Mouse (Mus musculus) lung, embryonic 14.5 days (tissue): Measurements from ENCODE around the gene Kcng4. TPM values are rescaled to one million over a fixed set of nuclear protein-coding genes. Genes with fewer than 3 reads are reported as not detected.

Experiments
- ATAC-seq: fragments of 200-750 bp; cut with Nextera tagmentation; 2 replicates; pipeline ENCODE4 v1.8.0; 2017; ENCODE audit warnings: mild to moderate bottlenecking, moderate TSS enrichment, moderate library complexity; ENCODE audit not compliant: insufficient read depth
- DNase-seq: peaks from one replicate; pipeline ENCODE4 v3.0.0-alpha.2; 2015
- H3K27ac ChIP-seq: fragments of 300-500 bp; sonication (generic); 2 replicates; pipeline ENCODE4 v1.5.1; 2014; ENCODE audit warnings: low read depth, mild to moderate bottlenecking, moderate library complexity
- H3K27me3 ChIP-seq: fragments of 300-500 bp; sonication (generic); 2 replicates; pipeline ENCODE4 v1.6.1; 2014; ENCODE audit warnings: low read length, control low read depth; ENCODE audit not compliant: insufficient read depth
- H3K36me3 ChIP-seq: fragments of 300-500 bp; sonication (generic); 2 replicates; pipeline ENCODE4 v1.6.1; 2014; ENCODE audit warnings: control low read depth; ENCODE audit not compliant: insufficient read depth
- H3K4me1 ChIP-seq: fragments of 300-500 bp; sonication (generic); 2 replicates; pipeline ENCODE4 v1.6.1; 2014; ENCODE audit warnings: antibody characterized with exemption, control low read depth; ENCODE audit not compliant: insufficient read depth
- H3K4me2 ChIP-seq: fragments of 300-500 bp; sonication (generic); 2 replicates; pipeline ENCODE4 v1.6.1; 2014; ENCODE audit warnings: mild to moderate bottlenecking
- H3K4me3 ChIP-seq: fragments of 300-500 bp; sonication (generic); 2 replicates; pipeline ENCODE4 v1.5.1; 2014; ENCODE audit warnings: low read depth, low read length
- H3K9ac ChIP-seq: fragments of 300-500 bp; sonication (generic); 2 replicates; pipeline ENCODE4 v1.6.1; 2014
- H3K9me3 ChIP-seq: fragments of 300-500 bp; sonication (generic); 2 replicates; pipeline ENCODE4 v1.6.1; 2016; ENCODE audit warnings: low read depth, low read length, control low read depth
- CTCF ChIP-seq: IDR thresholded peaks from 2 replicates; pipeline ENCODE4 v1.5.1; 2016; ENCODE audit warnings: antibody characterized with exemption, low read depth
- WGBS: fragments of 180-500 bp; shearing (Covaris S2); extraction: QIAGEN DNeasy Blood & Tissue Kit; methylation state at CpG from one replicate; pipeline ENCODE4 v1.1.7; 2014; 5-methylcytosine and 5-hydroxymethylcytosine counted together
- polyA plus RNA-seq: library from polyadenylated mRNA; unstranded; fragments of >200 nt; fragmentation: Nextera tagmentation; extraction: Ambion mirVana; gene quantifications from 2 replicates; pipeline ENCODE4 v1.2.1, GENCODE M21; 2014

The Kcng4 gene
- polyA plus RNA-seq, 1 experiment from 2014 or later = not detected

DNA sequence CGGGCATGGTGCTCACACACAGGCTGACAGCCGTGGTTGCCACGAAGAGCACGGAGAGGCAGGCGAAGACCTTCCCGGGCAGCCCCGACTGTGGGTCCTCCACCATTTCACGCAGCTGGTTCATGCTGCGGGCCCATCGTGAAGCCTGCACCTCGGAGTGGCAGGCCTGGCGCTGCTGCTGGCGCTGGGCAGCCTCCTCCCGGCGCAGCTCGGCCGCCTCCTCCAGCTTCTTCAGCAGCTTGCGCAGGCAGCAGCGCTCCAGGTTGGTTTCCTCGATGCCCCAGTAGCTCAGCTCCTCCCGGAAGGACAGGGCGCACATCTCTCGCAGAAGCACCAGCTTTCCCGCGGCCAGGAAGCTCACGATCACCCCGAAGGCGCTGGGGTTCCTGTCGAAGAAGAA lies 2.6 kb downstream of the Kcng4 start:
- H3K27me3 ChIP-seq = peaks cover 32% of the 10 kb centered on the region
- DNase-seq = no peak
- no peaks in the 10 kb centered on the region for H3K4me1 ChIP-seq
- H3K9me3 ChIP-seq = no peaks in the 10 kb centered on the region
- WGBS = 40% methylated on average over 29 of the region's 29 CpGs
- no peak overlapping the region for H3K9ac ChIP-seq
- H3K27ac ChIP-seq = no peak overlapping the region
- TF ChIP-seq CTCF = no peak
- ATAC-seq = no peak
- H3K4me2 ChIP-seq = no peak overlapping the region
- no peak overlapping the region for H3K4me3 ChIP-seq
- H3K36me3 ChIP-seq = no peaks in the 10 kb centered on the region

DNA sequence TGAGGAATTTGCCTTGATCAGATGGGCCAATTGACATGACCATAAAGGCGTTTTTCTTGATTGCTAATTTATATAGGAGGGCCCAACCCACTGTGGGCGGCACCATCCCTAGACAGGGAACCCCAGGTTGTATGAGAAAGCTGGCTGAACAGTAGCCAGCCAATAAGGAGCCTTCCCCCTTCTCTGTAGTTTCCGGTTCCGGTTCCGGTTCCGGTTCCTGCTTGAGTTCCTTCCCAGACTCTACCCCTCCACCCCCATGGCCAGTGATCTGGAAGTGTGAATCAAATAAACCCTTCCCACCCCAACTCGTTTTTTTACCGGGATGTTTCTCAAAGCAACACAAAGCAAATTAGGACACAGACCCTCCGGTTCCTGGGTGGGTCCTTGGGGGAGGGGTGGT lies 3.2 kb downstream of the Kcng4 start:
- no peak for ATAC-seq

DNA sequence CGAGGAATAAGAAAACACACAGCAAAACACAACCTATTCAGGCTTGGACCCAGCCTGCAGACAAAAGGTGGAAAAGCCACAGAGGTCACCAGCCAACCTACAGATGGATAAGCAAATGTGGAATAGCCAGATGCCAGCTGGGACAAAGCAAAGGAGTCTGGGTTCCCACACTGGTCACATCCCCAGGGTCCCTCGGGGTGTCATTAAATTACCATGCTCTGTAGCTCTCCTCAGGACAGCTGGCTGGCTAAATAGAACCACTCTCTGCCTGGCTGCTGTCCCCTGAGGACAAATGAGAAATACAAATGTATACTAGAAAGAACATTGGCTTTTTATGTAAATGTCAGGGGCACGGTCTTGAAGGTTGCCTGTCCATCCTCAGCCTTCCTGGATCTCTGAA lies 4.6 kb downstream of the Kcng4 start:
- H3K9ac ChIP-seq = no peak overlapping the region
- H3K27me3 ChIP-seq = peaks cover 31% of the 10 kb centered on the region
- no peaks in the 10 kb centered on the region for H3K36me3 ChIP-seq
- no peaks in the 10 kb centered on the region for H3K4me1 ChIP-seq
- H3K9me3 ChIP-seq = no peaks in the 10 kb centered on the region
- no peak overlapping the region for H3K4me3 ChIP-seq
- no peak overlapping the region for H3K4me2 ChIP-seq
- WGBS = 43% methylated on average over 3 of the region's 3 CpGs
- no peak for DNase-seq
- no peak for TF ChIP-seq CTCF
- ATAC-seq = no peak
- no peak overlapping the region for H3K27ac ChIP-seq

More for the DNA sequence above, 3.2 kb downstream of the Kcng4 start:
- WGBS = 79% methylated on average over 9 of the region's 9 CpGs
- no peaks in the 10 kb centered on the region for H3K4me1 ChIP-seq
- no peak overlapping the region for H3K4me3 ChIP-seq
- no peak overlapping the region for H3K27ac ChIP-seq
- TF ChIP-seq CTCF = no peak
- H3K9me3 ChIP-seq = no peaks in the 10 kb centered on the region
- DNase-seq = no peak
- H3K9ac ChIP-seq = no peak overlapping the region
- H3K4me2 ChIP-seq = no peak overlapping the region
- no peaks in the 10 kb centered on the region for H3K36me3 ChIP-seq
- H3K27me3 ChIP-seq = peaks cover 32% of the 10 kb centered on the region

DNA sequence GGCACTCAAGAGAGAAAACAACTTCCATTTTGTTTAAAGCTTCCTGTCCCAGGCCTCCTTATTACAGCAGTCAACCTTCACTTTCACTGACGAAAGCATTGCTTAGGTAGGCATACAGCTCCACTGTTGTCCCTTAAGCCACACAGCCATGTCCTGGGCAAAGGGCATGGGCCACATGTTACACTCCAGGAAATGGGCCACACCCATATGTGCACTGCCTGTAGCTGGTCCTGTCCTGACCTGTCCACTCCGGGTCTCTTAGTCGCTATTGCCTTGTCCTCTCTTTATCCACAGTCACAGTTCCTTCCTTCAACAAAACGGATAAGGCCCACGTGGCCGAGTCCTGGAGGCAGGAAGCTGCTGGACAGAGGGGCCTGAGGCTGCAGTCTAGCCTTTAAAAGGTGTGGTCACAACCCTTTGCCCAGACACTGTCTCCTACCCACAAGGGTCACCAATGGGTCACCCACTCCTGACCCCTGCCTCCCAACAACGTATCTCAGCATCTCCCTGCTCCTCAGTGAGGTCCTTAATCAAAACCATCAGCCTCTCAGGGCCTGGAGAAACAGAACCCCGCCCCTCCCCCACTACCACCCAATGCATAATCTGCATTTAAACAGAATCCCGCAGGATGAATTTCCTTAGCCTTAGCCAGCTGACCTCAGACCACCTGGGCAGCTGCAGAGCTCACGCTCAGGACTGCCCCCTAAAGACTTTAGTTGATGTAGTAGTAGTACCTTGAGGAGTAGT lies 7.7 kb downstream of the Kcng4 start:
- DNase-seq (no peak), ATAC-seq (no peak)
- no peaks in the 10 kb centered on the region for H3K36me3 ChIP-seq
- WGBS = 31% methylated on average over 10 of the region's 10 CpGs
- no peaks in the 10 kb centered on the region for H3K9me3 ChIP-seq
- H3K4me1 ChIP-seq = no peaks in the 10 kb centered on the region
- peaks cover 8% of the 10 kb centered on the region; the same call in 1 of the 2 replicates for H3K27me3 ChIP-seq
- no peak overlapping the region for H3K4me3 ChIP-seq
- H3K4me2 ChIP-seq = no peak overlapping the region
- H3K9ac ChIP-seq = no peak overlapping the region
- H3K27ac ChIP-seq = no peak overlapping the region
- no peak for TF ChIP-seq CTCF

DNA sequence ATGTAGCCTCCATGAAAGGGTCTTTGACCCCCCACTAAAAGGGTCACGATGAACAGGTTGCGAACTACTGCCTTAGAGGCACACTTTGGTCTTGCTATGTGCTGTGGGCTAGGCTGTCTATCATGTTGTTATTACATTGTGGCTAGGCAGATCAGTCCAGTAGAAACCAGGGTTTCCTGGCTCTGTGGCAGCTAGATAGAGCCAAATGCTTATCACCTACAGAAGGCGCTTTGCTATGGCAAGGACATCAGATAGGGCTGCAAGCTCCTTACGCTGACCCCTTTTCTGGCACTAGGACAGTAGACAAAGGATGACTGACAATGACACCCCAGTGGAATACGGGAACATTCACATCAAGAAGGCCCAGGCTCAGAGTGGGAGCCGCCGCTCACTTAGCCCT lies 8.3 kb downstream of the Kcng4 start:
- Histone ChIP-seq H3K4me3 (no peak overlapping the region), H3K4me2 (no peak overlapping the region), H3K9ac (no peak overlapping the region), H3K4me1 (no peaks in the 10 kb centered on the region), H3K9me3 (no peaks in the 10 kb centered on the region), H3K27me3 (peaks cover 2% of the 10 kb centered on the region; the same call in 1 of the 2 replicates), H3K27ac (no peak overlapping the region), H3K36me3 (no peaks in the 10 kb centered on the region)
- TF ChIP-seq CTCF = no peak
- 89% methylated on average over 7 of the region's 7 CpGs for WGBS
- no peak for ATAC-seq
- DNase-seq = no peak

DNA sequence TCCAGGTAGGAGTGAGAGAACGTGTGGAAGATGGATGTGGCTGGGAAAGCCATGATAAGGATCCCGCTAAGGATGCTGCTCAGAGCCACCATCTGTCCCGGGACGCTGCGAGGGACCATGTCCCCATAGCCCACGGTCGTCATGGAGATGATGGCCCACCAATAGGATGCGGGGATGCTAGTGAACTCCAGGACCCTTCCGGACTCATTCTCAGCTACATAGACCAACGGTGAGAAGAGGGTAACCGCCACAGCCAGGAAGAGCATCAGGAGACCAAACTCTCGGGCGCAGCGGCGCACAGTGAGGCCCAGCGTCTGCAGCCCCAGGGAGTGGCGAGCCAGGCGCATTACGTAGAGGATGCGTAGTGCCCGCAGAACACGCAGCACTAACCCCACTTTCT lies 9.7 kb downstream of the Kcng4 start:
- ATAC-seq (no peak), DNase-seq (no peak)
- H3K4me3 ChIP-seq = no peak overlapping the region
- no peak overlapping the region for H3K9ac ChIP-seq
- H3K27ac ChIP-seq = no peak overlapping the region
- no peaks in the 10 kb centered on the region for H3K4me1 ChIP-seq
- WGBS = 74% methylated on average over 22 of the region's 22 CpGs
- H3K27me3 ChIP-seq = no peaks in the 10 kb centered on the region
- TF ChIP-seq CTCF = no peak
- H3K4me2 ChIP-seq = no peak overlapping the region
- H3K36me3 ChIP-seq = no peaks in the 10 kb centered on the region
- H3K9me3 ChIP-seq = no peaks in the 10 kb centered on the region

DNA sequence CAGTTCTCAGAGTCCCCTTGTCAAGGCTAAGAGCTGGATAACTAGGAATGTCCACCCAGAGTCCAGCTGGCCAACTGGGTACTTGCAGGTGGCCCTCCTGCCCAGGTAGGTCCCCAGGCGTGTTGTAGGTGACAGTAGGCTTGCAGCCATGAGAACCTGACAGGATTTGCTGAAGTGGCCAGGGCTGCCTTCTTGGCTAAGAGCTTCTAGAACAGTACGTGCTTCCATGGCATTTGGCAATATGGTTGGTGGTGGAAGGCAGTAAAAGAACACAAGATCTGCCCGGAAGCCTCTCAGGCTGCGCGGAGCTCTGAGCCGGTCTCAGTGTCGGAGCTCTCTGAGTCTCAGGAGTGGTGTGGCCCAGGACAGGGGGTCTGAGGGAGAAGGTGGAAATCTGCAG lies 10.6 kb downstream of the Kcng4 start:
- H3K36me3 ChIP-seq = no peaks in the 10 kb centered on the region
- TF ChIP-seq CTCF = no peak
- H3K27ac ChIP-seq = no peak overlapping the region
- H3K4me2 ChIP-seq = no peak overlapping the region
- H3K27me3 ChIP-seq = no peaks in the 10 kb centered on the region
- DNase-seq (no peak), ATAC-seq (no peak)
- no peaks in the 10 kb centered on the region for H3K9me3 ChIP-seq
- WGBS = 90% methylated on average over 7 of the region's 7 CpGs
- no peak overlapping the region for H3K4me3 ChIP-seq
- no peak overlapping the region for H3K9ac ChIP-seq
- H3K4me1 ChIP-seq = no peaks in the 10 kb centered on the region

DNA sequence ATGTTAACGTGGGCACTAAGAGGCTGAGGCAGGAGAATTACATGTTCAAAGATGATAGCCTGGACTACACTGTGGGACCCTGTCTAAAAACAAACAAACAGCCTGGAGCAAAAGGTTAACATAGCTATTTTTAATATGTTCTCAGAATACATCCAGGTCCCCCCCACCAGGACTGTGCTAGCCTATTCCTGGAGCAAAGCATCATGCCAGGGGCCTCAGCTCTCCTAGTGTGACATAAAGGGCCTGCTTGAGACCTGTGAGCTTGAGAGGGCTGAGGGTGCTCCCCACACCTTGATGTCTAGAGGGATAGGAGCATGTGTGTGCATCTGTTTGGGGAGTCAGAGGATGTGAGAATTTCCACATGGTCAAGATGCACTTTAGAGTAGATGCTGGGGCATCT lies 11.7 kb downstream of the Kcng4 start:
- H3K27me3 ChIP-seq = no peaks in the 10 kb centered on the region
- no peak overlapping the region for H3K27ac ChIP-seq
- no peak overlapping the region for H3K4me2 ChIP-seq
- no peak overlapping the region for H3K9ac ChIP-seq
- 79% methylated on average over 1 of the region's 1 CpGs for WGBS
- DNase-seq (no peak), ATAC-seq (no peak)
- H3K36me3 ChIP-seq = no peaks in the 10 kb centered on the region
- no peak overlapping the region for H3K4me3 ChIP-seq
- no peak for TF ChIP-seq CTCF
- no peaks in the 10 kb centered on the region for H3K9me3 ChIP-seq
- H3K4me1 ChIP-seq = no peaks in the 10 kb centered on the region
